Mouse (Mus musculus) layer of hippocampus, adult 18-20 months (tissue): ENCODE measurements around the gene Sat1. TPM values are rescaled to one million over a fixed set of nuclear protein-coding genes. Genes with fewer than 3 reads are reported as not detected.
"Not testable (repeated sequence)": the region's sequence is repeated elsewhere in the genome, so short reads cannot be mapped to it uniquely, and the experiment has no call there.

Experiments used
- DNase-seq, 2 experiments: peaks; one replicate each; pipeline ENCODE4 v3.0.0; 2022; ENCODE audit warnings: low spot score in 2 of 2
- long read RNA-seq: library from polyadenylated mRNA; stranded (forward); transcript quantifications from one replicate; pipeline ENCODE4 v2.0.0, GENCODE M21; 2021
- total RNA-seq, 2 experiments: library from RNA; stranded (reverse); gene quantifications; 2 replicates each; pipeline ENCODE4 v1.2.3; 2021

Sat1 gene
- total RNA-seq = 10 to 100 TPM; 73.8 to 80.7 TPM
- long read RNA-seq, transcript Sat1-201 (6 exons, 1,162 nt) = major isoform, 30 of 37 reads
- long read RNA-seq, partial matches to known transcripts = 2 of 37 reads
- long read RNA-seq, other reads (novel, unspliced or antisense) = 2 of 37 reads

DNA sequence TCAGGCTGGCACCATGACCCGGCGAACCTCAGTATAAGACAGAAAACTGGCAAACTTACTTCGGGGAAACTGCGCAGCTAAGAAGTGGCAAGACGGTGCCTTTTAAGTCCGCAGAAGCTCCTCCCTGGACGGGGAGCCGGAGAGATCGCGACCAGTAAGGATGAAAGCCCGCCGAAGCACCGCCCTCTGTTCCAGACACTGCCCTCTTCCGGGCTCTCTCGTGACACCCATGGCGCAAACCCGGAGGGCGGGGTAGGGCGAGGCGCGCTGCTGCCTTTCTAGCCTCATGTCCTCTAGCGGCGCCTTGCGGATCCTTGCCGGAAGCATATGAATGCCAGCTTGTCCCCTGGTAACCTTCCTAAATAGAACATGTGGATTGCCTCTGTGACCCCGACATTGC is at the start of gene Sat1:
Sat1 (minus strand) TSS at position 179 of the 400 bp plus-strand sequence.
- peak; percentile 84 to 94 for DNase-seq

DNA sequence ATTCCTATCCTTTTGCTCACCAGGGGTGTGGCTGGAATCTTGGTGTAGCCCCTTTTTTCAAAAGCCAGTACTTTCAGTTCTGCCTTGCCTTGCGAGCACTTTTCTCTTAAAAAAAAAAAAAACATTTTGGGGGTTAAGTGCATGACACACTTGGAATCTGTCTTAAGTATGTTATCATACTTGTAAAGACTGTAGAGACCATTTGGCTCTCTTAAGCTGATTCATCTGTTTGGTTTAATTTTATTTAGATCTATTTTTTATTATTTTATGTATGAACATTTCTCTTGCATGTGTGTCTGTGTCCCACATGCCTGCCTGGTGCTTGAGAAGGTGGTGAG is 46.6 kb upstream of the Sat1 start:
- no peak for DNase-seq

DNA sequence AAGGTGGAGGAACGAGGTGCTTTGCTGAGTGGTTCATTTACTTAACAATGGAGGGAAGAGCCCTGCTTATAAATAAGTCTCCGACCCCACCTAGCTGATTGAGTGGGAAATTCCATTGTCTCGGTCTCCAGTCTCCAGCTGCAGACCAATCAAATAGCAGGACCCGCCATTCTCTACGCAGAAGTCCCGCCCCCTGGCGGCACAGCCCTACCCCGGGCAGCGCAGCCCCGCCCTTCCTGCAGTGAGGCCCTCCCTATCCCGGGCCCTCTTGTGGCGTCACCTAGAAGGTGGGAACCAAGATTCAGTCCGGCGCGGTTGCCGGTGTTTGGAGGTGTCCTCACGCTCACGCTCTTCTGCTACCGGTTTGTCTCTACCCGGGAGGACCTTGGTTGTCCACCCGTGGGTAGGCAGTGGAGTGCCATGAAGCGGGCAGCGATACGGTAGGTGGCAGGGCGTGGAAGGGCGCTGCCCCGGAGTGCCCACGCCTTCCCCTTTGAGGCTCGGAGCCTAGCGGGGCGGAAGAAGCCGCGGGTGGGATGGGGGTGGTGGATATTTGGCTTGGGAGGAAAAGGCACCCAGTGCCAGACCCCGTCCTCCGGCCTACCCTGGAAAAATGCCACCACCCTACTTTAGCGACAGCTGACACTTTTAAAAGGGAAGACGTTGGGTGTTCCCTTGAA is 46.1 kb upstream of the Sat1 start, which contains the start of gene Acot9:
Acot9 (plus strand) TSS at position 209 of the 680 bp plus-strand sequence.
- peak; percentile 77 to 90 for DNase-seq

DNA sequence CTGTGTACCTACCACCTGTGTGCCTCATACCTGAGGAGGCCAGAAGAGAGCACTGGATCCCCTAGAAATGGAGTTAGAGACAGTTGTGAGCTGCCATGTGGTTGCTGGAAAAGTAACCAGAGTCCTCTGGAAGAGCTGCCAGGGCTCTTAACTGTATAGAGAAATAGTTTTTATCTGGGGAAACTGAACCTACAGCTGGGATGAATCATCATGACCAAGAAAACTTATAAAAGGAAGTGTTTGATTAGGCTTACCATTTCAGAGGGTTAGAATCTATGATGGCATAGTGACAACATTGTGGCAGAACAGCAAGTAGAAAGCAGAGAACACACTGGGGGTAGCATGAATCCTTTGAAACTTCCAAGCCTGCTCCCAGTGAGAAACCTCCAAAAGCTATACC is 40.6 kb upstream of the Sat1 start:
- no peak for DNase-seq

DNA sequence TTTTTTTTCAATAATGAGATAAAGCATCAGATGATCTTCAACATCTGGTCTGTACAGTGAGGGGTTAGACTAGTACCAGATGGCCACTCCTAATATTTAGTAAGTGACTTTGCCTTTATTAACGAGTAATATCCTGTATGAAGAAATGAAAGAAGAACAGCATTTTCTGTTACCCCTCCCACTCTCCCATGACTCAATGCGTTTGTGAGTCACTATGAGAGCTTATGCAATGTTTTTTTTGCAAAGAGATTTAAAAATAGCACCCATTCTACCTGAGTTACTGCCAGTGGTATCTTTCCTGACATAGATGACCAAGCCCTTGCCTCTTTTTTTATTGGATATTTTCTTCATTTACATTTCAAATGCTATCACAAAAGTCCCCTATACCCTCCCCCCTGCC is 2.0 kb upstream of the Sat1 start:
- DNase-seq = no peak

DNA sequence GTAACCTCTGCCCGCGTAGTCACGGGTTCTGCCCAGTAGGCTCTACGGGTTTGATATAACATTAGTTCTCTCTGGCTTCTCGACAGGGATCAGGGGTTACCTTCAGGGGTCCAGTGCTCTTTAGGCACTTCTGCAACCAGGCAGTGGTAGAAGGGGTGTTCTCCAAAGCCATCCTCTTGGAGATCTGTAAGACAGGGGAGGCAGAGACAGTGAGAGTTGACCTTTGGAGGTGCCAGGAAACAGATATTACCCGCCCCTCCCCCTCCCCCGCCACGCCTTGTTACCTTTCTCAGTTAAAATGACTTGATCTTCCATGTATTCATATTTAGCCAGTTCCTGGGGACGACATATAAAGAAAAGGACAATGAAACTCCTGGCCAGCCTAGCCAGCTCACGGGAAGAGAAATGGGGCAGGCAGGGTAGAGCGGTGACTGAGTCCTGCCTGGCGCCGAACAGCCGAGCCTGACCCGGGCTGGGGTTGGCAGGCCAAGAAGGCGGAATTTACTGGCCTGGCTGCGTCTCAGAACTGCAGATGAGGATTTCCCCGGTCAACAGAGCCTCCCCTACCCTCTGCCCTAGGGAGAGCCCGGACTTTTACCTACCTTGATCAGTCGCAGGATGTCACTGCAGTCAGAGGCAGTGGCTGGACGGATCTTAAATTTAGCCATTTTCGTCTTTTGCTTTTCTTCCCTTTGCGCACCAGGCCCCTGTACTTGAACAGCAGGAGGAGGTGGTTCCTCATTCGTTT is 574 bp downstream of the Sat1 start:
- DNase-seq = peak in 1 of 2 experiments; percentile 2

DNA sequence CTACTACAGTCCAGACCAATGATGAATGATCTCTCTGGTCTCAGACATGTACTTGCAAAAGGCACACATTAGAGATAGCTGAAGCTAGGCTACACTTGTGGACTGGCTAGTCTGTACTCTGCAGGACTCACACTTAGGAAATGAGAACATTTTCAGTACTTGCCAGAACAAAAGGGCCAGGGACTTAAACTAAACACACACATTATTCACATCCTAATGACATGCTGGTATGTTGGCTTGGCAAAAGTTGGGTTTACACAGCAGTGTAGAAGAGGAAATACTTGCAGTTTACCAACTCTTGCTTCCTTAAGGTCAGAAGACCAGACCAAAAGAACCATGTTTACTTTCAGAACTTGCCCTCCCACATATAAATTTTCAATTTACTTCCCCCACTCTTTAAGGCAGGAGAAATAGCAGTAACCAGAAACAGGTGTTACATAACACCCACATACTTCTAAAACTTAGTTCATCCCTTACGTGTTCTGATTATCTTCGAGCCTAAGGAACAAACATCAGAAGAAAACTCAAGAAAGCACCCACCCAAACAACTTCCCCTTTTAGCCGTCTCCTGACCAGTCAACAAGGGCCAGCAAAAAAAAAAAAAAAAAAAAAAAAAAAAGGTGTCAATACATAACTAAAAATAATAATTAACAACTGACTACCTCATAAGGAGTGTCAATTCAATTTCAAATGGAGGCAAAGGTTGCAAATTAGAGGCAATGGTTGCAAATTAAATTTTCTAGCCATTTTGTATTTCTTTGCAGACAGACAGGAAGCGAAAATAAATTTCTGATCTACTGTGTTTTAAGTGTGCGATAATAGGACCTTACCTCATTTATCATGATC is 1.7 kb downstream of the Sat1 start:
- no peak for DNase-seq

DNA sequence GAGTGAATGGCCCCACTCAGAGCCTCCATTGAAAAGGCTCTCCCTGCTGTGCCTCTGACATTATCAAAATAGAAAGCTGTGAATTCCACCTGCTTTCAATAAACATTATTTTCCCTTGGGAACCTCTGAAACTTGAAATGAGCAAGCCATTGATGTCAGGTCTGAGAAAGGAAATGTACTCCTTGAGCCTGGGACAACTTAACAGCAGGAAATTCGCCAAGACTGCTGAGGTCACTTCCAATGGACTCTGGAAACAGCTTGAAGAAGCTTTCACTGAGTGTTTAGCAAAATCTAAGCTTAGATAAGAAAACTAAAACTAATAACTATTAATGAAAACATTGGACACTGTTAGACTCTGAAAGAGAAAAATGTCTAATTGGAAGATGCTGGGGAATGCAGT is 7.6 kb downstream of the Sat1 start:
- no peak for DNase-seq

DNA sequence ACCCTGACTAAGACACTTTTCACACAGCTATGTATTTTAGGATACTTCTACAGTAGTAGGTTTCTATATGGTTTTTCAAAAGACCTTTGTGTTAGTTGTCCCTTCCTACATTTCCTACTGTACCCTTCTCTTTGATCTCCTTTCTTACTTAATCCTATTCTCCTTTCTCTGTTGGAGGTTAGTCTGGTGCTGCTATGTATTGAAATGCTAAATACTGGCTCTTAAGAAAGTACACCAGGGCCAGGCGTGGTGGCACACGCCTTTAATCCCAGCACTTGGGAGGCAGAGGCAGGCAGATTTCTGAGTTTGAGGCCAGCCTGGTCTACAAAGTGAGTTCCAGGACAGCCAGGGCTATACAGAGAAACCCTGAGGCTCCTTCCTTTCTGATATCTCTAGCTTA is 10.8 kb downstream of the Sat1 start:
- DNase-seq = not testable (repeated sequence)

DNA sequence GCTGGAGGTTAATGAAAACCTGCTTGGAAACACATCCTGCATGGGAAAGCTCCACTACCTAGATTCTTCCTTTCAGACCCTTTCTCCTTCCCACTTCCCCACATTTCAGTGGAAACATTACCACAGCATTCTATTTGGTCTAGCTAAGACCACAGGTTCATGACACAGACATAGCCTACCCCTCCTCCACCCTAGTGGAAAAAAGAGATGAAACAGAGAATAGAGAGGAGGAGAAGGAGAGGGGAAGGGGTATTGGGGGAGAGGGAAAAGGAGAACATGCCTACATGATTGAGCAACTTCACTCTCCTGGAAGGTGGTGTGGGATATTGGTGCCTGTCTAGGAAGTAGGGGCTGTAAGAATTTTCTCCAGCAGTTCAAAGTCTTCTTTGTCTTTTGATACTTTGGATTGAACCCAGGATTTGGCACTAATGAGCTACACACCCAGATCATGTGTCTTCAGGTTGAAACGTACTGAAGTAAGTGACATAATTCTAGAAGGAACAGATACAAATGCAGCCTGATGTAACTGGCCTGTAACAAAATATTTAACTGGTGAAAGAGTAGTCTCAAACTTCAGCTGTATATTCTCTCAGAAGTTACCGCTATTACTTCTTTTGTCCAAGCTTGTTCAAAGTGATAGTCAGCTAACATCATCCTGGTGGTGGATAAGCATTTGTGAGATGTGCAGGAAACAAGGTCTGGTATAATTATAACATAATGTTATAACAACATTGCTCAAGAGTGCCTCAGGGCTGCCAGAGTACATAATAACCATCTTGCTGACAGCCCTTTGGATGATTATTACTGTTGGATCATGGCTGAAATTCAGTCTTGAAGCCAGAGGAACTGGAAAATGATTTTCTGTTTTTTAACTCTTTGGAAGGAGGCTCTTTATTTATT is 13.6 kb downstream of the Sat1 start:
- DNase-seq = no peak

DNA sequence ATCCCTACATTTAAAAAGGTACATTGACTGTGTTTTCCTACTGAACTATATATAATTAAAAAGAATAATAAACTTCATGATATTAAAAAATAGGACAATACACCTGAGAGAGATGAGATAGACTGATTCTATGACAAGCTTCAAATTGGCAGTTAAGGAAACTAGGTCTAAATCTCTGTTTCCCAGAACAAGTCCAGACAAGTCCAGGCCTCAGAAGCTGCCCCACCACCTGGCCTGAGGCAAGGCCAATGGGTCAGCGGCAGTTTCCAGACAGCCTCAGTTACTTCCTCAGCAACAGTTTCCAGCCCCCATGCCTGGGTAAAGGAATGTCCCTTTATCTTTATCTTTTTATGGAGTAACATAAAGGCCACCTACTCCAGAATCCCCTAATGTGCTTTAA is 14.4 kb downstream of the Sat1 start:
- DNase-seq = no peak

DNA sequence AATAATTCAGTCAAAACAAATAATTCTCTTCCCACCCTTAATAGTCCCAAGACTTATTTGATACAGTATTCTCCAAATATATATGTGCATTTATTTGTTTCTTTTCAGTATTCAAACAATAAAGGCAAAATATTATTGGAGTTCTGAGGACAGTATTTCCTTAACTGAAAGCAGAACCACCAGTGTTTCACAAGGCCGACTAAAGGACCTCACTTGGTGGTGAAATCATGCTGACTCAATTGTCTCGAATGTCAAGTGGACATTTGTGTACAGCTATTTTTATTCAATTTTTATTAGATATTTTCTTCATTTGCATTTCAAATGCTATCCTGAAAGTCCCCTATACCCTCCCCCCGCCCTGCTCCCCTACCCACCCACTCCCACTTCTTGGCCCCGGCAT is 21.3 kb downstream of the Sat1 start:
- no peak for DNase-seq

DNA sequence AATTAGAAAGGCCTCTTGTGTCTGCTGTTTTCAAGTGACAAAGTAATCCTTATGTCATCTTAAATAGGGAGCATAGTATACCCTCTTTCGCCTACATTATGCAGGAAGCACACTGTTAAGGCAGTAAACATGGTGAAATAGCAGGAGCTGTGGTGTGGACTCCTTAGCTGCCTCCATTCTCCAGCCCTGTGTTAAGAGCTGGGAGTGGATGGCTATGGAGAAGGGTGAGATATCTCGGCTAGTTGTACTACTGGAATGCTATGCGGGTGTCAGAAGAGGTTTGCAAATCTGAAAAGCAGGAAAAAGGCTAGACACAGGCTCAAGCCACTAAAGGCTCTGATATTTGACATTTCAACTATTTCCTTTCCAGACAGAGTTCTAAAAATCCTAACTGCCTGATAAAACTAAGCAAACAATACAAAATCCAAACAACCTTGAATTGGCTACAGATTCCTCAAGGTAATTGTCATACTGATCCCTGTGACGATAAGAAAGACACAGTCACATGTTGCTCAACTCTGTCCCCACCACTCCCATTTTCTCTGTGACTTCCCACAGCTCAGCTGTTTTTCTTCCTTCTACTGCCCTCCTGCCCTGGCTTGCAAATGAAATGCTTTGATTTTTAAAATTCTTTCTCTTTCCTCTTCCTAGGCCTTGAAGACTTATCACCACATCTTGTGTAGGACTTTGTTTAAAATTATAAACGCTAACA is 22.4 kb downstream of the Sat1 start:
- DNase-seq = no peak

DNA sequence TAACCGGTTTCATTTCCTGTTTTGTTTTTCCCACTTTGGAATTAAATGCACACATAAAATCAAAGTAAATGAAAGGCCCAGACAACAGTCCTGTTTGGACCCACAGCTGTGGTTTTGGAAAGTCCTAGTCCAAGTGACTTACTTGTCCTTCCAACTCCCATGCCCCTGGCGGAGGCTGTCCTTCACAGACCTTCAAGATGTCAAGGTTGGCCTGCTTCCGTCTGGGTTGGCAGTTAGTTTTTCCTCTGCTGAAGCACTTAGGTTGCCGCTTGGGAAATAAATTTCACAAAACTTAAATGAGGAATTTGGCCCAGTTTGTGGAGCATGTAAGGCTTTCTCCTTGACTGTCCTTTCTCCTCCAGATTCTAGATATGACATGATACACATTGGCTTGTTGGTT is 24.3 kb downstream of the Sat1 start:
- DNase-seq = no peak

DNA sequence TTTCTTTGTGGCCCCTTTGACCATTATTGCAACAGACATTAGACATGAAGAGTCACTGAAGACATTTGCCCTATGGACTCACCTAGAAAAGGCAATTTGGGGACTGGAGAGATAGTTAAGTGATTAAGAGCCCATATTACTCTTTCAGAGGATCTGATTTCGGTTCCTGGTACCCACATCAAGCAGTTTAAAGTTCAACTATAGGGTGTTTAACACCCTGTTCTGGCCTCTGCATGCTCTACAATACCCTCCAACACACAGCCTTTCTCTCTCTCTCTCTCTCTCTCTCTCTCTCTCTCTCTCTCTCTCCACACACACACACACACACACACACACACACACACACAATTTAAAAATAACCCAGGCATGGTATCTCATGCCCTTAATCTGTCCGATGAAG is 38.6 kb downstream of the Sat1 start:
- no peak for DNase-seq

DNA sequence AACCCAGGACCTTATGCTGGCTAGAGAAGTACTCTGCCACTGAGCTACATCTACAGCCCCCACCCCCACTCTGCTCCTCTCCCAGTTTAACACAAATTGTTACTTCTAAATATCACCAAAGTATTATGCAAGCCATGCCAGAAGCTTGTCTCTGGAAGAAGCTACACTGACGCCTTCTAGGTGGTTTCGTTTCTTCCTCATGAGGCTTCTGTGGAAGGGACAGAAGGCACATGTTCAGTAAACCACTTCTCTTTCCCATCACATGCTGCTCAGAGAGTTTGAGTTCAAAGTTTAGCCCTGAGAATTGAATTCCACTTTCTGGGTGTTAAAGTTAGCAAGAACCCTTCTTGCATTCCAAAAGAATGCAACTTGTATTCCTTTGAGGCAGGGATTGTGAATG is 39.0 kb downstream of the Sat1 start:
- DNase-seq = no peak

DNA sequence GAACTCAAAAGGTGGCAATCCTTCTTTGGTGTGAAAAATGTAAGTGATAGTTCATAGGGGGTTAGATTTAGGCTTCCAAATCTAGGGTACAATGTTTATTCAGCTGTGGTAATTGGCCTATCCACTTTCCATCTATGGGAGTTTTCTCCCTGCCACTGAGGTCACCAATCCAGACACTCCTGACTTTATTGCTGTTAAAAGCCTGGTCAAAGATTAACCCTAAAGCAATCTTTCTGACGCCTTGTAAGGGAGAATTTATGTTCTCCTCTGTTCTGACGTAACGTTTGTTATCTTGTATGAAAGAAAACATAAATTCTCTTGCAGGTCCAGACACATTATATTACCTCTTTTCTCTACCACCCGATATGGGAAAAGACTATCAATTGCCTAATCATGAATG is 40.7 kb downstream of the Sat1 start:
- DNase-seq = no peak

DNA sequence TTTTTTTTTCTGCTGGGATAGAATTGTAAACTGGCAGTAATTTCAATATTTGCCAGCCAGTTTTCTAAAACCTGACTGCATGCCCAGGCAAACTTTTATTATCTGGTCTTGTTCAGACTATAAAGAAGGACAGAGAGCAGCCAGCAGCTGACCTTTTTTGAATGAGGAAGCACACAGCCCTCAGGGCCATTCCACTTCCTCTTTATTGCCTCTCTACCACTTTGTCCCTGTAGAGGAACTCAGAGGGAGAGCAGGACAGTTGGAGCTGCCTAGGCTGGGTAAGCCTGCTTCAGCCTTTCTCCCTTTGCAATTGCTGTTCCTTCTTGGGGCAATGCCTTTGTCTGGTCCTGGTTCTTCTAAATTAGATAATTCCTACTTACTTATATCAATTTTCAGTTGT is 43.9 kb downstream of the Sat1 start:
- no peak for DNase-seq

DNA sequence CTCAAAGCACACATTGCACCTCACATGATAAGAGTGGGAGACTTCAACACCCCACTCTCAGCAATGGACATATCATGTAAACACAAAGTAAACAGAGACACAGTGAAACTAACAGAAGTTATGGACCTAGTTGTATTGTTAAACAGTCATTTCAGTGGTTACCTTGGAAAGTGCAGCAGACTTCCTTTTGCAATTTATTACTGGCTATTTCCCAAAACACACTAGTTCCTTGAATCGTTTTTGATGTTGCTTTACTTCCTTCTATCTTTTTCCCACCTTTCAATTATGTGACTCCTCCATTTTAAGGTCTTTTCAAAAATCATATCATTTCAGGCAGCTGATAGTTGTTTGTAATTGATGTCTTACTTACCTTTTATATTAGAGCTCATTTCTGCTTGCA is 44.5 kb downstream of the Sat1 start:
- no peak for DNase-seq

DNA sequence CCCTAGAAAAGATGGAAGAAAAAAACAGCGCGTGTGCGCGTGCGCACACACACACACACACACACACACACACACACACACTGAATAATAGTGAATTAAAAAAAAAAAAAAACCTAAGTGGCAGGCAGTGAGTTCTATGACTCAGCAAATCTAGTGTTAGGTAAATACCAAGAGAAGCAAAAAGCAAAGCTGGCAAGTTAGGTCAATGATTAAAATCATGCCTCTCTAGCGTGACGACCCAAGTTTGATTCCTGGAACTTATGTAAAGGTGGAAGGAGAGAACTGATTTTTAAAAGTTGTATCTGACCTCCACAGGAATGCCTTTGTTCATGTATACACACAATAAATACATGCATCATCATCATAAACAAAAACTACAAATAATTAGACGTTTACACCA is 46.4 kb downstream of the Sat1 start:
- no peak for DNase-seq
